Mouse (Mus musculus) R1 (cell line): ENCODE measurements around the gene Add3.

Experiments
- DNase-seq: peaks from one replicate; pipeline ENCODE4 v3.0.0-alpha.2; 2018; ENCODE audit warnings: low read depth, low spot score

Add3 gene

GRCm38 (mm10) chr19:53230942-53231815, 90.9 kb downstream of the Add3 start:
- DNase-seq, result no peak

GRCm38 (mm10) chr19:53233586-53233985, 93.3 kb downstream of the Add3 start:
- no peak for DNase-seq

- DNase-seq, result no peak
These were observed 101.6 kb downstream of the Add3 start for GRCm38 (mm10) chr19:53241806-53242205.

- no peak for DNase-seq
These were observed 103.7 kb downstream of the Add3 start for GRCm38 (mm10) chr19:53243956-53244355.

- DNase-seq, result no peak
These were observed 107.3 kb downstream of the Add3 start for GRCm38 (mm10) chr19:53247558-53247957.

- DNase-seq, result peak; percentile 78
These were observed 107.8 kb downstream of the Add3 start for GRCm38 (mm10) chr19:53248023-53248494.

- DNase-seq, result no peak
These were observed 110.8 kb downstream of the Add3 start for GRCm38 (mm10) chr19:53251015-53251414.

- no peak for DNase-seq
These were observed 111.4 kb downstream of the Add3 start for GRCm38 (mm10) chr19:53251656-53252055.

- DNase-seq, result no peak
These were observed 112.1 kb downstream of the Add3 start for GRCm38 (mm10) chr19:53252111-53253028.

GRCm38 (mm10) chr19:53256361-53256760, 116.1 kb downstream of the Add3 start:
- peak; percentile 52 for DNase-seq

GRCm38 (mm10) chr19:53256991-53257594, 116.8 kb downstream of the Add3 start:
- DNase-seq, result no peak

GRCm38 (mm10) chr19:53257631-53258560, 117.7 kb downstream of the Add3 start:
- DNase-seq, result no peak

- DNase-seq, result no peak
These were observed 118.7 kb downstream of the Add3 start for GRCm38 (mm10) chr19:53258740-53259506.

- DNase-seq, result no peak
These were observed 119.3 kb downstream of the Add3 start for GRCm38 (mm10) chr19:53259541-53259940.

- no peak for DNase-seq
These were observed 120.0 kb downstream of the Add3 start for GRCm38 (mm10) chr19:53260261-53260660.

- DNase-seq, result no peak
These were observed 120.6 kb downstream of the Add3 start for GRCm38 (mm10) chr19:53260828-53261227.

- peak; percentile 58 for DNase-seq
These were observed 121.8 kb downstream of the Add3 start for GRCm38 (mm10) chr19:53262061-53262460.

- DNase-seq, result peak; percentile 30
These were observed 123.9 kb downstream of the Add3 start for GRCm38 (mm10) chr19:53263859-53264733.
